Mouse (Mus musculus) forebrain, embryonic 12.5 days (tissue): Measurements from ENCODE around the gene Hapln4. TPM values are rescaled to one million over a fixed set of nuclear protein-coding genes. Genes with fewer than 3 reads are reported as not detected.
A peak's percentile ranks its signal among the peaks of the same experiment; 100 is the strongest.
"Not testable (repeated sequence)": the region's sequence is repeated elsewhere in the genome, so short reads cannot be mapped to it uniquely, and the experiment has no call there.

Source experiments
- ATAC-seq: fragments of 200-750 bp; cut with Nextera tagmentation; 2 replicates; pipeline ENCODE4 v1.8.0; 2017; ENCODE audit warnings: moderate TSS enrichment; ENCODE audit not compliant: low FRiP score
- H3K27ac ChIP-seq: fragments of 300-500 bp; sonication (generic); 2 replicates; pipeline ENCODE4 v1.5.1; 2016; ENCODE audit warnings: mild to moderate bottlenecking
- H3K27me3 ChIP-seq: fragments of 300-500 bp; sonication (generic); 2 replicates; pipeline ENCODE4 v1.6.1; 2016; ENCODE audit warnings: mild to moderate bottlenecking
- H3K36me3 ChIP-seq: fragments of 300-500 bp; sonication (generic); replicated peaks from 2 replicates; pipeline ENCODE4 v1.6.1; 2016; ENCODE audit warnings: mild to moderate bottlenecking
- H3K4me1 ChIP-seq: fragments of 300-500 bp; sonication (generic); 2 replicates; pipeline ENCODE4 v1.6.1; 2016
- H3K4me2 ChIP-seq: fragments of 300-500 bp; sonication (generic); 2 replicates; pipeline ENCODE4 v1.6.1; 2016; ENCODE audit warnings: mild to moderate bottlenecking, moderate library complexity
- H3K4me3 ChIP-seq: fragments of 300-500 bp; sonication (generic); replicated peaks from 2 replicates; pipeline ENCODE4 v1.5.1; 2016; ENCODE audit warnings: mild to moderate bottlenecking
- H3K9ac ChIP-seq: fragments of 300-500 bp; sonication (generic); 2 replicates; pipeline ENCODE4 v1.6.1; 2016; ENCODE audit warnings: mild to moderate bottlenecking
- H3K9me3 ChIP-seq: fragments of 300-500 bp; sonication (generic); 2 replicates; pipeline ENCODE4 v1.6.1; 2016
- WGBS: fragments of 180-500 bp; shearing (Covaris S2); methylation state at CpG from one replicate; pipeline ENCODE4 v1.1.7; 2016; 5-methylcytosine and 5-hydroxymethylcytosine counted together
- polyA plus RNA-seq: library from polyadenylated mRNA; unstranded; fragments of >200 nt; fragmentation: Nextera tagmentation; extraction: Ambion mirVana; gene quantifications from 2 replicates; pipeline ENCODE4 v1.2.1, GENCODE M21; 2016

The Hapln4 gene
- 0.06 and 0.19 TPM in 2 replicates for polyA plus RNA-seq

DNA sequence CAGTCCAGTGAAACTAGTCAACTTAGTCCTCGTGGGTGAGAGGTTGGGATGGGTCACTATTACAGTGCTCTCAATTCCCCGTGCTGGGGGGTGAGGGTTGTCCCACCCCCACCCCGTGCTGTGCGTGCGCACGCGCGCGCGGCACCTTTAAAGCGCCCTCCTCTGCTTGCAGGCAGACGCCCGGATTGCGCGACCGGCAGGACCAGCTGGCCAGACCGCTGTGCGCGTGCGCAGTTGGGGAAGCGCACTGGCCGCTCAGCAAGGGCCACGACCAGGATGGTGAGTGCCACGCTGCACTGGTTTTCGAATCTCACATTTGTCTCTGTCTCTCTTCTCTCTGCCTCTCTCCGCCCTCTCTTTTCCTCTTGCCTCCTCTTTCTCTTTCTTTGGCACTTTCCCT is at the start of gene Hapln4:
TSS of gene Hapln4 (plus strand) at position 173 of the 400 bp plus-strand sequence.
- peaks cover 70% of the 10 kb centered on the region for H3K27me3 ChIP-seq
- H3K36me3 ChIP-seq, result no peaks in the 10 kb centered on the region; the same call in 1 of the 2 replicates
- peak; percentile 9; the same call in 1 of the 2 replicates for ATAC-seq
- H3K27ac ChIP-seq, result no peak within 1 kb of the TSS
- H3K9ac ChIP-seq, result peak within 1 kb of the TSS; percentile 21; the same call in 1 of the 2 replicates
- peak within 1 kb of the TSS; percentile 40 for H3K4me3 ChIP-seq
- H3K4me2 ChIP-seq, result peak within 1 kb of the TSS; percentile 69
- H3K9me3 ChIP-seq, result no peaks in the 10 kb centered on the region
- H3K4me1 ChIP-seq, result peaks cover 32% of the 10 kb centered on the region
- WGBS, result under 1% methylated on average over 26 of the region's 26 CpGs

DNA sequence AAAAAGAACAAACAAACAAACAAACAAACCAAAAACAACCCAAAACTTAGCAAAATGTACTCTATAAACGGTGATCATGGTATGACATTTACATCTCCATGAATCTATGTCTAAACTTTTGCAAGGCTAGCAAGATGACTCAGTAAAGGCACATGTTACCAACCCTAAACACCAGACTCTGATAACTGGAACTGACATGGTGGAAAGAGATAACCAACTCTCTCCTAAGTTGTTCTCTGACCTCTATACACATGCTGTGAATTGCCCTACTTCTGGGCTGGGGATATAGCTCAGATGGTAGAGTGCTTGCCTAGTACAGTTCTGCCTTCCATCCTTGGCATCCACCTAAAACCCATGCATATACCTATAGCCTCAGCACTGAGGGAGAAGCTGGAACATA is 45.3 kb upstream of the Hapln4 start:
- peaks cover 23% of the 10 kb centered on the region for H3K4me1 ChIP-seq
- ATAC-seq, result no peak
- H3K4me3 ChIP-seq, result no peak overlapping the region
- H3K36me3 ChIP-seq, result peaks cover 6% of the 10 kb centered on the region
- 98% methylated on average over 1 of the region's 1 CpGs for WGBS
- H3K9me3 ChIP-seq, result no peaks in the 10 kb centered on the region
- H3K4me2 ChIP-seq, result no peak overlapping the region
- no peaks in the 10 kb centered on the region for H3K27me3 ChIP-seq
- no peak overlapping the region for H3K9ac ChIP-seq
- no peak overlapping the region for H3K27ac ChIP-seq

DNA sequence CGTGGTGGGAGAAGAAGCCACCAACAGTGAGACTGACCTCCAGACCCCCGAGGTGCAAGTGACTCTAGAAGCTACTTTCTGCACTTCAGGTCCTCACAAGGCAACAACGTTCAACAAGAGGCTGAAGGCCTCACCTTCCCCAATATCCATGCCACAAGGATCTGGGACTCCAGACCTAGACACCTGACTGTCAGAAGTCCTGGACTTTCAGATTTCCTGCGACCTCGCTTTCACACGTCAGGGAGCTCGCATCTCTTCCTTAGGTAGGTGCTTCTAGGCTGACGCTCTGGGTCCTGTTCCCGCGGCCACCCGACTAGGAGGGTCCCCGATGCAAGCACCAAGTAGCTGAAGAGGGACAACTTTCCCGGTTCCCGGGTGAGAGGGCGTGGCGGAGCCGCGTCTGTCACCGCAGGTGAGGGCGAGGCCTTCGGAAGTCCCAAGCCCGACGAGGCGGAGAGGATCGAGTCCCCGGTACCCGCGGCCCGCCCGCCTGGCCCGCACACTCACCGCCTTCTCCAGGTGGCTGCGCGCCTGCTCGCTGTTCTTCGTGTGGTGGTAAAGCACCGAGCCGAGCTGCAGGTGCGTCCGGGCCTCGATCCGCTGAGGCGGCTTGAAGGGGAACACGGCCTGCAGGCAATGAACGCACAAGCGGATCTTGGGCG is 41.2 kb upstream of the Hapln4 start:
- peak overlapping the region; percentile 77 for H3K27ac ChIP-seq
- peak; percentile 40 for ATAC-seq
- 1% methylated on average over 47 of the region's 47 CpGs for WGBS

GRCm38 (mm10) chr8:70042583-70043455 is 40.4 kb upstream of the Hapln4 start, which contains the start of the genes Mau2 and Sugp1:
Gene Mau2 (minus strand): TSS chr8:70042734.
Gene Sugp1 (plus strand): TSS chr8:70042813.
- WGBS, result under 1% methylated on average over 65 of the region's 65 CpGs
- peak within 1 kb of the TSS; percentile 77 for H3K27ac ChIP-seq
- no peaks in the 10 kb centered on the region for H3K36me3 ChIP-seq
- peak; percentile 97 for ATAC-seq
- H3K4me2 ChIP-seq, result peak within 1 kb of the TSS; percentile 93
- peaks cover 35% of the 10 kb centered on the region for H3K4me1 ChIP-seq
- H3K9ac ChIP-seq, result peak within 1 kb of the TSS; percentile 93
- no peaks in the 10 kb centered on the region for H3K9me3 ChIP-seq
- H3K4me3 ChIP-seq, result peak within 1 kb of the TSS; percentile 99
- H3K27me3 ChIP-seq, result no peaks in the 10 kb centered on the region

More for the DNA sequence above, 41.2 kb upstream of the Hapln4 start:
- Histone ChIP-seq H3K9me3 (no peaks in the 10 kb centered on the region), H3K9ac (peak overlapping the region; percentile 93), H3K36me3 (no peaks in the 10 kb centered on the region), H3K4me3 (peak overlapping the region; percentile 99), H3K4me2 (peak overlapping the region; percentile 93), H3K27me3 (no peaks in the 10 kb centered on the region), H3K4me1 (peaks cover 35% of the 10 kb centered on the region)

- ATAC-seq, result no peak
- H3K9me3 ChIP-seq, result no peaks in the 10 kb centered on the region
- peaks cover 35% of the 10 kb centered on the region for H3K4me1 ChIP-seq
- H3K4me2 ChIP-seq, result peak overlapping the region; percentile 93
- peak overlapping the region; percentile 99; the same call in 1 of the 2 replicates for H3K4me3 ChIP-seq
- peaks cover 9% of the 10 kb centered on the region for H3K36me3 ChIP-seq
- H3K27me3 ChIP-seq, result no peaks in the 10 kb centered on the region
- H3K27ac ChIP-seq, result no peak overlapping the region
- WGBS, result 89% methylated on average over 5 of the region's 5 CpGs
- no peak overlapping the region for H3K9ac ChIP-seq
Measured at GRCm38 (mm10) chr8:70043996-70044395, 39.3 kb upstream of the Hapln4 start.

DNA sequence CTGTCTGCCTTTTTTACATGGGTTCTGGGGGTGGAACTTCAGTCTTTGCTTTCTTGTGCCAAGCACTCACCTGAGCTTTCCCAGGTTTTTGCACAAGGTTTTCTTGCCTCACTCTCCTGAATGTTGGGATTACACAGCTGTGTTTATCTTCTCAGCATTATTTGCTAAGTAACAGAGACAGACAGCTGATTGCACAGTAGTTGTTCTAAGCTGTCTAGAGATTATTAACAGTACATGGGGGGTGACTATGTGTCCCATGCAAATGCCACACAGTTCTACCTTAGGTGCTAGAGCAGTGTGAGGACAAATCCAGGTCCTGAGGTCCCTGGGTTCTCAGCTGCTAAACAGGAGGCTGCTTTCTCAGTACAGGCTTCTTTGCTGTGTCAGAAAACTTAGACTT is 33.6 kb upstream of the Hapln4 start:
- Histone ChIP-seq H3K4me3 (no peak overlapping the region), H3K4me2 (no peak overlapping the region), H3K9ac (no peak overlapping the region), H3K27ac (no peak overlapping the region), H3K27me3 (no peaks in the 10 kb centered on the region), H3K36me3 (peaks cover 53% of the 10 kb centered on the region), H3K4me1 (no peaks in the 10 kb centered on the region), H3K9me3 (no peaks in the 10 kb centered on the region)
- no peak for ATAC-seq

DNA sequence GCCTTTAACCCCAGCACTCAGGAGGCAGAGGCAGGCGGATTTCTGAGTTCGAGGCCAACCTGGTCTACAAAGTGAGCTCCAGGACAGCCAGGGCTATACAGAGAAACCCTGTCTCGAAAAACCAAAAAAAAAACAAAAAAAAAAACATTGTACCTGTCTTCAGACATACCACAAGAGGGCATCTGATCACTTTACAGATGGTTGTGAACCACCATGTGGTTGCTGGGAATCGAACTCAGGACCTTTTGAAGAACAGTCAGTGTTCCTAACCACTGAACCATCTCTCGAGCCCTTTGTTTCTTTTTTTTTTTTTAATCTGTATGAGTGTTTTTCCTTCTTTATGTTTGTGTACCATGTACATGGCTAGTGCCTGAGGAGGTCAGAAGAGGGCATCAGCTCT is 32.8 kb upstream of the Hapln4 start:
- not testable (repeated sequence) for H3K9ac ChIP-seq, H3K27me3 ChIP-seq, H3K9me3 ChIP-seq, H3K4me1 ChIP-seq, H3K4me3 ChIP-seq, ATAC-seq, H3K4me2 ChIP-seq, H3K27ac ChIP-seq
- WGBS, result 93% methylated on average over 5 of the region's 5 CpGs
- H3K36me3 ChIP-seq, result peaks cover 60% of the 10 kb centered on the region

- Histone ChIP-seq H3K9me3 (no peaks in the 10 kb centered on the region), H3K9ac (no peak overlapping the region), H3K27me3 (no peaks in the 10 kb centered on the region), H3K27ac (no peak overlapping the region), H3K4me1 (no peaks in the 10 kb centered on the region), H3K36me3 (peaks cover 87% of the 10 kb centered on the region), H3K4me3 (no peak overlapping the region), H3K4me2 (no peak overlapping the region)
- 71% methylated on average over 1 of the region's 1 CpGs for WGBS
- ATAC-seq, result no peak
Measured at GRCm38 (mm10) chr8:70057721-70058120, 25.5 kb upstream of the Hapln4 start.

- no peak for ATAC-seq
- H3K36me3 ChIP-seq, result peaks cover 55% of the 10 kb centered on the region
- no peak overlapping the region for H3K27ac ChIP-seq
- H3K4me2 ChIP-seq, result no peak overlapping the region
- H3K4me1 ChIP-seq, result 0 out of 2 replicates have a peak, but pooled peaks cover 7% of the 10 kb centered on the region
- no peak overlapping the region for H3K9ac ChIP-seq
- no peaks in the 10 kb centered on the region for H3K9me3 ChIP-seq
- peaks cover 12% of the 10 kb centered on the region for H3K27me3 ChIP-seq
- no peak overlapping the region for H3K4me3 ChIP-seq
- 90% methylated on average over 2 of the region's 2 CpGs for WGBS
Measured at GRCm38 (mm10) chr8:70071836-70072440, 11.3 kb upstream of the Hapln4 start.

DNA sequence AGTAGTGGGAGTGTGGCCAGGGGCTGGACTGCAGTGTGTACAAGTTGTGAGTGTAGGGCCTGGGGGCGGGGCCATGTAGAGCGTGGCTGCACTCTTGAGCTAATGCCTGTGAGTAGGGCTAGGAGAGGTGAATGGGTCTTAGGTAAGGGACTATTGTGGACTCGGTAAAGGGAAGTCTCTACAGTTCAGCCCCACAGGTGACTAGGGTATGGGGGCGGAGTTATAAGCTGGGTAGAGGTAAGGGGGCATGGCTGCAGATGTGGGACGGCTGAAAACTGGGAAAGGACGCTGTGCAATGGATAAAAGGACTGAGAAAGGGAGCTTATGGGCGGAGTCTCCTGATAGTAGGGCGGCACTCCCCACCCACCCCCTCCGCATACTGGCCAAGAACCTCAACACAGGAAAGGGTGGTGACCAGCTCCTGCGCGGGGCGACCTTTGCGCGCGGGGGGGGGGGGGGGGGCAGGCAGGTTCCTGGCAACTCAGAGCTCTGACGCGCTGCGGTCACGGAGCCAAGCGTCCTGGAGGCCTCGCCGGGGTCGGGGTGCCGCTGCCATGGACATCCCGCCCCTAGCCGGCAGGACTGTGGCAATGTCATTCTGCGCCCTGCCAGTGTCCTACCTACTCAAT is 10.7 kb upstream of the Hapln4 start, which contains the start of gene Tm6sf2:
TSS of gene Tm6sf2 (plus strand) at position 484 of the 629 bp plus-strand sequence.
- Histone ChIP-seq H3K36me3 (peaks cover 49% of the 10 kb centered on the region), H3K4me1 (0 out of 2 replicates have a peak, but pooled peaks cover 7% of the 10 kb centered on the region), H3K27me3 (peaks cover 12% of the 10 kb centered on the region), H3K27ac (no peak within 1 kb of the TSS), H3K4me3 (no peak within 1 kb of the TSS), H3K9me3 (no peaks in the 10 kb centered on the region), H3K4me2 (peak within 1 kb of the TSS; percentile 19; the same call in 1 of the 2 replicates), H3K9ac (no peak within 1 kb of the TSS)
- 17% methylated on average over 21 of the region's 27 CpGs for WGBS
- peak; percentile 46; the same call in 1 of the 2 replicates for ATAC-seq

DNA sequence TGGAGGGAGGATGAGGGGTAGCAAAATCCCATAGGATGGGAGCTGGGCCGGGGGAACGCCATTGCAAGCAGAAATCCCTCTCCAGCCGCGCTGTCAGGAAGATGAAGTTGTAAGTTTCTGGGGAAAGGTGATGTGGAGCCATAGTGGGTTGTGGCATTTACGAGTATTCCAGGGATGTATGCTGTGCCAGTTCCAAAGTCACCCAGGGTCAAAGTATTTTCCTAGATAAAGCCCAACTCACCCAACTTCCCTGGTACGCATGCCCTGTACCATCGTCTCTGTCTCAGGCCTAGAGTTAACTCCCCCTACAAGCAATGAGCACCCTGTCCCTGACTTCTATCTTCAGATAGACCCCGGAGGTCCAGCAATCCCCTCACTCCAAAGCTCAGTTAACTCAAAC is 10.1 kb upstream of the Hapln4 start:
- no peak overlapping the region for H3K9ac ChIP-seq
- 0 out of 2 replicates have a peak, but pooled peaks cover 7% of the 10 kb centered on the region for H3K4me1 ChIP-seq
- H3K9me3 ChIP-seq, result no peaks in the 10 kb centered on the region
- 61% methylated on average over 8 of the region's 8 CpGs for WGBS
- ATAC-seq, result no peak
- peaks cover 43% of the 10 kb centered on the region for H3K36me3 ChIP-seq
- H3K27ac ChIP-seq, result no peak overlapping the region
- no peak overlapping the region for H3K4me2 ChIP-seq
- no peak overlapping the region for H3K4me3 ChIP-seq
- peaks cover 12% of the 10 kb centered on the region for H3K27me3 ChIP-seq
